Mouse (Mus musculus) kidney, postnatal 10 days (tissue): ENCODE measurements around the gene Gm6096.

Experiments
- DNase-seq: peaks from one replicate; pipeline ENCODE4 v3.0.0; 2021; ENCODE audit warnings: mixed read lengths

Gm6096 gene

DNA sequence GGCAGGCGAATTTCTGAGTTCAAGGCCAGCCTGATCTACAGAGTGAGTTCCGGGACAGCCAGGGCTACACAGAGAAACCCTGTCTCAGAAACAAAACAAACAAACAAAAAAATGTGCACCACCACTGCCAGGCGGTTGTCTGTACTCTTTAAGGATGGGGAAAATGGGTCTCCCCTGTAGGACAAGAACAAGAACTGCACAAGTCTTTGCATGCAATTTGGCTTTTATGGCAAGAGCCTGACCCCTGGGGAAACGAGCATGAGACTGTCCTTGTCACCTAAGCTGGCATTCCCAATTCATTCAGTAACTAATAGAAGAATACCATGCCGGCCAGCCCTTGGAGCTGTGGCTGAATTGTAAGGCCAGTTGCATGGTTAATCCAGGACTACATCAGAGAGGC lies 15.2 kb upstream of the Gm6096 start:
- DNase-seq, result no peak

DNA sequence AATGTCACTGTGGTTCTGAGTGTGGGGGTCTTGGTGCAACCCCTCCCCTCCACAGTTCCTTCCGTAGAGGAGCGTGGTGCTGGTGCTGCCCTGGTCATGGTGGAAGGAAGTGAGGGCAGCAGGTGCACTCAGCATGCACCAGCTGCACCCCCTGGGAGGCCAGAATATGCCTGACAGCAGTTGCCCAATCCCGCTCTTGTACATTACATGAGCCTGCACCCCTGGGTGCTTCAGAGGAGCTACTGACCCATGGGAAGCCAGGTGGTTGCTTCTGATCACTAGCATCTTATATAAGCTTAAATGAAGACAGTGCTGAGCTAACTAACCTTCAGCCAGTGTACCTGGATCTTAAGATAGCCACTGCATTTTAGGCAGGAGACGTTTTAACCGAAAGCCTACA lies 12.8 kb upstream of the Gm6096 start:
- no peak for DNase-seq

DNA sequence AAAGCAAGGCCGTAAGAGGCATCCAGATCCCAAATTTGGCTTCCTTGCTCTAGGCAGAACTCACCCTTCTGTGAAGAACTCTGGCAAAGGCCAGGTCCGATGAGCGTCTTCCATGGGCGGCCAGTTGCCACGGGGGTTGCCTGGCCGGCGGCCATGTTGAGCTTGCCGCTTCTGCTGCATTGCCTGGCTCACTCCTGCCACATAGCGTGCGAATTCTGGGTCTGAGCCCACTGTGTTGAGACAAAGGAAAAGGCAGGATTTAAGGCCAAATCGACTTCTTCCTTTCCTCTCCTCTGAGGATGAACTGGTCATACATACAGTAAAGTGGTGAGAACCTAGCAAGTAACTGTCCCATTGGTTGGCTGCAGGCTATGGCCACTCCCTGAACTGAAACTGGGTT lies 8.7 kb upstream of the Gm6096 start:
- no peak for DNase-seq

DNA sequence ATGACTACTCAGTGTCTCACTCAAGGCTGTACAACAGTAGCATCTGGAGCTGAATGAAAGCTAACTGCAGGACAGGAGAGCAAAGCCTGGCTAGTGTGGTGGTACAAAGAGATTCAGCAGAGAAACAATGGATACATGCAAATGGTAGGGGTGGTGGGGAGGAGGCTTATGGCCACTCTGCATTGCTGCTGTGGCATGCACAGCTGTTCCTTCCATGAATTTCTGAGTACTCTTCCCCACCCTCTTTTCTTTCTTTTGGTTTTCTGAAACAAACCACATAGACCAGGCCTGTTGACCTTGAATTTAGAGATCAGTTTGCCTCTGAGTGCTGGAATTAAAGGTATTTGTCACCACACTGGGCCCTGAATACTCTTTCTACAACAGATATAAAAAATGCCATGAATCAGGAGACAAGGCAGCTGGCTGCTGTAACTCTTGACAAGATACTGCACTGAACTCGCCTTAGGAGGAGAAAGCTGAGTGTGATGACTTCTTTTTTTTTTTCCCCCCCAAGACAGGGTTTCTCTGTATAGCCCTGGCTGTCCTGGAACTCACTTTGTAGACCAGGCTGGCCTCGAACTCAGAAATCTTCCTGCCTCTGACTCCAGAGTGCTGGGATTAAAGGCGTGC lies 3.9 kb upstream of the Gm6096 start:
- no peak for DNase-seq

DNA sequence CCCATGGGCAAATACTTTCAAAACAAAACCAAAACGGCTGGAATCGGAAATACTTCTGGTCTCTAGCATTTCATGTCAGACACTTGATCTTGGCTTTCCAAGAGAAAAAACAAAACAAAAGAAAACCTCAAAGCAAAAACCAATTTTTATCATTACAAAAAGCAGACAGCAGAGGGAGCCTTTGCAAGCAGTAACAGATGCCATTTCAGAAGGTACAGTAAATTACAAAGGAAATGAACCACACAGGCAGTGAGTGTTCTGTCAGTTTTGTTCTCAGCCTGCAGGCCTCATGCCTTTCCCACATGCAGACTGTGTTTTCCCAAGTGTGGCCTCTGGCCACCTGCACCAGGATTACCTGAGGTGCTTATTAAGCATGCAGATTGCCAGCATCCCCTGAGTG lies 1.2 kb downstream of the Gm6096 start:
- no peak for DNase-seq

DNA sequence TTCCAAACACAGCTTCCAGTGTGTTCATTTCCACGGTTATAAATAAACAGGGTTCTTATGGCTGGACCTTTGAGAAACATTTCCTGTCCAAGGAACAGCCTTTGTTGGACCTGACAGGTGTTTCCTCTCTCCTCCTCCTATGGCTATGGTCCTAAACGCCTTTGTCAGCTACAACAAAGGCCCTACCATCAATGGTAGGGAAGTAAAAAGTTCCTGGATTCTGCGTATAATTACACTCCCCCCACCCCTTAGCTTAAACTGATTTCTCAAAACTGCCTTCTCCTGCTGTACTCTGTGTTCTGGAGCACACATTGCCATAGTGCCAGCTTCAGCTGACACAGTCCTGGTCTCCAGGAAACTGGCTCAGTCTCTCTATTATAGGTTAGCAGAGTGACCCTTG lies 4.3 kb downstream of the Gm6096 start:
- no peak for DNase-seq

DNA sequence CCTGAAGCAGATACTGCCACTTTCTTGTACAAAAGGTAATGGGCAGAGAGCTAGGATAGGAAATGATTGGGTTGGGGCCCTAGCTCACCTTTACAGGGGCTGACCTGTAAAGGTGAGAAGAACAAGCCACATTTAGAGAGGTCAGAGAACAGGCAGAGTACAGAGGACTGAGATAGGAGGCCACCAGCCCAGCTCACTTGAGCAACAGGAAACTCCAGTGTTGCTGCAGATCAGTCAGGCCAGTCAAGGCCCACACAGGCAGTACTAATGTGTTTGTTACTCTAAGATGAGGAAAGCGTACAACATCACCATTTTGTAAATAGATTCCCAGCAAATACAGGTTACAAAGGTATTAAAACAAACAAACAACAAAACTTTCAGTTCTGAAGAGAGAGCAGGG lies 5.1 kb downstream of the Gm6096 start:
- no peak for DNase-seq

DNA sequence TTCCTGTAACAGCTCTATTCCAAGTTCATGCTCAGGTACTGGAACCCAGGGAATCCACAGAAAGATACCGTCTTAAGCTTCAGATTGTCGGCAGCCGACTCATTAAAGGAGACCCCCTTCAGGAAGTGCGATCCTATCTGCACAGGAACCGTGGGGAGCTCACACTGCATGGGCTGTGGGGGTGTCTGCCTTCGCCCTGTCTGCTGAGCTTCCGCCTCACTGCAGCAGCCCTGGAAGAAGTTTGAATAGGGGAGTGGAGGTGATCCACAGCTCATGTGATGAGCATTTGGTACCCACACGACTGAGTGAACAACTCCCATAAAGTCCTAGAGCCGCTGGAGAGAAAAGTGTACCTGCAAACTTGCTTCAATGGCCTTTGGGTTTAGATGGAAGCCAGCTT lies 6.4 kb downstream of the Gm6096 start:
- DNase-seq, result no peak

DNA sequence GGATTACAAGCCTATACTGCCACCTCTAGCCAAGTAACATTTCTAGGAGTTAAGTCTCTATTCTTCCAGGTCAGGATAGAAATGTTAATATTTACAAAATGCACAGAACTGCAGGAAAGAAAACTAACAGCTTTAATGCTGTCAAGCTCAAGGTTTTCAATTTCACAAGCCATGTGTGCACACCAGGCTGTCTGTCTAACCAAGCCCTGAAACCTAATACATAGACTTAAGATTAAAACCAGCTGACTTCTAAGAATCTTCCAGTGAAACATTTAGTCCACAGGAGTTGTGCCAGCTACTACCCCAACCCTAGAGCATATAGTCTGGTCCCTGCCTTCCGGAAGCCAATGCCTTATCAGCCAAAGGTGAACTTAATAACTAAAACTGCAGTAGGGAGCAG lies 7.6 kb downstream of the Gm6096 start:
- DNase-seq, result no peak

DNA sequence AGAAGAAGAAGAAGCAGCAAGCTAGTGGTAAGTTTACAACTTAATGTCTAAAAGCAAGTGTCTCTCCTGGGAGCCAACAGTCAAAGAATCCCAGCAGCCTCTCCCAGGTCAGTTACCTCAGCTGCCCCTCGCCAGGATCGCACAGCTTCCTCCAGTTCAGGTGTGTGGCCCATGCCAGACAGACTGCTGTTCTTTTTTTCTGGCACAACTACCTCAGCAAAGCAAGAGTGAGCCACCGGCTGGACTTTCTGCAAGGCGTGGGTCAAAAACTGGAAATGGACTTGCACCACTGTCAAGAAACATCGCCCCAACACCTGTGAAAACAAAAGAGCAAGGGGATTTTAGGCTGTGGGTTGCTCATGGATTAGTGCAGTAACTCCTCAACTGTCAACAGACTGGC lies 12.6 kb downstream of the Gm6096 start:
- no peak for DNase-seq

DNA sequence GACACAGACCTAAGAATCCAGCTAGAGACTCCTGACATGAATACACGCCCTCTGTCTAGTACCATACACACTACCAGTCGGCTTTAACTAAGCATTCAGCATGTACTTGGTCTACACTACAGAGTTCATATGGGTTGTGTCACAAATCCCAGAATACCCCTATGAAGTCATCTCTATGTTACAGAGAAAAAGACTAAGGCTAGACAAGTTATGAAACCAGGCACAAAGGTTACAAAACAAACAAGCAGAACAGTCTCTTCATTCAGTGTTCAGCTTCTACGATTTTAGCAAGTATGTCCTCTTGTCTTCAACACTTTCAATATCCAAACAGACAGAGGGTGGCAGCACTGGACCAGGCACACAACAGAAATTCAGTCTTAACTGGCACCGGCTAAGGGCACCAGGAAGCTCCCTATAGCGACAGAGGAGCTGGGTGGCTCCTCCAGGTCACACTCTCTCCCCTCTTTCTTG lies 15.1 kb downstream of the Gm6096 start:
- peak; percentile 80 for DNase-seq

DNA sequence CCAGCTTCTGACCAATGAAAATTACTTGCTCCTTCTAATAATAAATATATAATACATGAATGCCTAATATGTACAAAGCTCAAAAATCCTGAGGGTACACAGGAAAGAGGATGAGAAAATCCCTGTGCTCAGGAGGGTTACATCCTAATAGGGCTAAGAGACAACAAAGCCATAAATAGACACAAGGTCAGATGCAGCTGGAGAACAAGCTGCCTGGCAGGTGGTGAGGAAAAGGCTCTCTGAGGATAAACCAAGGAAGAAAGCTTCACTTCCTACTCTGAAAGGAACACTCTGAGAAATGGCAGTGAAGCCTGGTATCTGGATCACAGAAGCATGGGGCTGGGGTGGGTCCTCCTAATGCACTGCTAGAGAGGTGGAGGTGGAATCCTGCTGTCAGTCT lies 15.6 kb downstream of the Gm6096 start:
- no peak for DNase-seq

DNA sequence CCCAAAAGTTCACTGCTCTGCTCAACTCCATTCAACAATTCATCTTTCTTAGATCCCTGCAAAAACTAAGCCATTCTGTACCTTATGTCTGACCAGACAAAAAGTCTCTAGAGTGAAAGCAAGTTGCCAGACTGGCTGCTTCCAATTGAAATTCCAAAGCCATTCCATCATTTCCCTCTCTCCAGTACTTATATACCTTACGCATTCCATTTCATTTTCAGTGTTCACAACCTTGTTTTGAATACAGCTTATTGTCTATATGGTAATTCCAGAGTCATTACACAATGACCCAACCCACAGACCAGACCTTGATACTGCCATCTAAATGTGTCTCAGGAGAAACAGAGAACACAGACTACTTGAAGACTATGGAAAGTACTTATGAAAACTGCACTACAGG lies 17.6 kb downstream of the Gm6096 start:
- no peak for DNase-seq

DNA sequence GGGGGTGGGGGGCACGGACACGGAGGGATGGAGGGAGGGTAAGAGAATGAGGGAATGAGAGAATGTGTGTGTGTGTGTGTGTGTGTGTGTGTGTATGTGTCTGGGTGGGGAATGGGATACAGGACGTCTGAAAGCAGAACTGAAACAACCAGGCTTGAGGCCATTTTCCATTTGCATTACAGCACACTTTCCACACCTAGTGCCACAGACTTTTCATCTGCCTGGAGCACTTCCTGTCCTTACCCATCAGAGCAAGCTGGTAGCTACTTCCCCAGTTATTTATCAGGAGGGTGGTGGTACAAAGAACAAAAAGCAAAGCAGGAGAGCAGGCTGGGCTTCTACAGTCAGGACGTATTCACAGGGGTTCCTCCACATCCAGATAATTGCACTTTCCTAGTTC lies 21.6 kb downstream of the Gm6096 start:
- DNase-seq, result no peak

DNA sequence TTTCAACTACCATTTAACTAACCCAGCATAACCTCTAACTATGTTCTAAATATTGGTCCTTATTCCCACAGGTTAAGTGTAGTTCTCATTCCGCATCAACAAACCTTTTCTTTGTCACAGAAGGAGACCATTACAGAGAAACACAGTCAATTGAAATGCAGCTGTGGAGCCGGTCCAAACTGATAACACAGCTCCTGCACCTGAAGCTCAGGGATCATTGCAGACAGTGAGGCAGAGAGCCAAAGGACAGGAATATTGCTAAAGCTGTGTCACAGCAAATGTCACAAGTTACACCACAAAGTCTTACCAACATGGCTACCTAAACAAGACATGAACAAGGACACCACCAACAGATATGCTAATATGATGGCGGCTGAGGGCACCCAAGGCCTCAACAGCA lies 25.2 kb downstream of the Gm6096 start:
- DNase-seq, result no peak

DNA sequence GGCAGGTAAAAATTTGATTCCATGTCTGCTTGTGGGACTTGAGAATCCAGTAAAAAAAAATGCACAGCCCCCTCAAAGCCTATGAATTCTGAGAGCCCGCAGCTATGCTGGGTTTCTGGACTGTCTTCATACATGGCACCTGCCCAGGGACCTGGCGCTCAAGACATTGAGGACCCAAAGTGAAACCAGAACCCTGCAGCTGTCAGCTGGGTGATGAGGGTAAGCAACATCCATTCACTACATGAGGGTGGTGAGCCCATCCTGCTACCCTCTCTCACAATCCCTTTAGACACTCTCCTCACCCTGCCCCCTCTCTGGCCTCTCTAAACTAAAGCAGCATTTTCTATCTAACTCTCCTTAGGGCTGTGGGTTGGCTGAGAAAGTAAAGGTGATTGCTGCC lies 26.8 kb downstream of the Gm6096 start:
- DNase-seq, result no peak

DNA sequence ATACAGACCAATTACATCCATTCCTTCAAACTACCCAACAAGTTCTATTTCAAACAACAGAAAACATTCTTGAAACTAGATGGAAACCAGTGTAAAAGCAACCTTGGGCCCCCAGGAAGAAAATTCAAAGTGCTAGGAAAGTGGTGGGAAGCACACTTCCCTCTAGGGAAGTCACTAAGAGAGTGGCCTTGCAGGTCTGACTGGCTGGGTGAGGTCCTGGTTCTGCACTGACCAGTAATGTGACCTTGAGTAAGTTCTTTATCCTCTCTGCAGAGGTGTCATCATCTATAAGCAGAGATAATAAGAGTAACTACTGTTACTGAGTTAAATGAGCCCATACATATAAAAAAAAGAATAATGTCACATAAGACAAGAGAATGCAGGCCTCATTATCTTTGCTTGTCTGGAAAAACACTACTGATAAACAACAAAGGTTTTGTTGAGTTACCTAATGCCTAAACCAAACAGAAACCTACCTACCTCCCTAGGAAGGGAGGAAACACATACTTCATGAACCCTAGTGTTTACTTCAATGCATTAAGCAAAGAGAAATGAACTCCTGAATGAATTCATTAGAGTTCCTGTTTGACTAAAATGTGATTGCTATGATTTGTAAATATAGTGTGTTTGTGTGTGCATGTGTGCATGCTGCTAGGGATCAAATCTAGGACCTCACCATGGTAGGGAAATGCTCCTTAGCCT lies 39.8 kb downstream of the Gm6096 start:
- DNase-seq, result no peak

DNA sequence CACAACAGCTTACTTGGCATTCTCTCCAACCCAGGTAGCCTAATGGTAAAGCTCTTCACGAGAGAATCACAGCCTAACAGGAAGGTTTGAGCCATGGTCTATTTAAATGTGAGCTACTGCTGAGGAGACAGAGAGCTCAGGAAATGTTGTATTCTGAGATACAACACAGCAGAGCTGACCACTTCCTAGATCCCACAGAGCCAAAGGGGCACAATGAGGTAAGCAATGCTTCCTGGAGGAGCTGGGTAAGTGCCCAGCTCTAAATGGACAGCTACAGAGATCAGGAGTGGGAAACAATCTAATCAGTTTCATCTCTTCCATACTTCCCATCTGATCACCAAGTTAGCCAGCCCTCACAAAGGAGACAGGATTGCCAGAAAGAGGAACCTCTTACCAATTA lies 40.4 kb downstream of the Gm6096 start:
- no peak for DNase-seq

DNA sequence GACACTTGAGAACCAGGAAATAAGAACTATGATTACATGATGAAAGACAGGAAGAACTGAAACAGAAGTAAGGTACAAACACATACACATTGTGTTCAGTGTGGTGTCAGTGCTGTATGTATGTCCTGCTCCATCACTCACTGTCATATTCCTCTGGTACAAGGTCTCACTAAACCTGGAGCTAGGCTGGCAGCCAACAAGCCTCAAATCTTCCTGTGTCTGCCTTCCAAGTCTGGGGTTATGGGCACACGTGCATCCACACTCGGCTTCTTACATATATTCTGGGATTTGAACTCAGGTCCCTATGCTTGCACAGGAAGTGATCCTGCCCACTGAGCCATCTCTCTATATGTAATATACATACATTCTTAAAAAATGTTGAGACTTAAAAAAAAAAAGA lies 41.8 kb downstream of the Gm6096 start:
- no peak for DNase-seq

DNA sequence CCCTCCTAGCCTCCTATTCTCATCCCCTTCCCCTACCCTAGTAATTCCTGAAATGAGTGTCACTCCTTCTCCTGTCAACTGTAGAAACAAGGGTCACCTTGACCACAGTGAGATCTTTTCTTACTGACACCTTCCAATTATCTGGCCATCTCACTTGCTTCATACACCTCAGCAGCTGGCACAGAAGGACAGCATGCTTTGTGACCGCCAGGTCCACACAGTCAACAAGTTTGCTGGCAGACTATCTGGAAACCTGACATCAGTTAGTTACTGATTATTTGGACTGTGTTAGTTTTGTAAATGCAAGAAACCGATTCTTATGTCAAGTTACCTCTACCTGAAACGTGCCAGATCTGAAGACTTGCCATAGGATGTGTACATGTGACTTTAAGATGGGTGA lies 45.3 kb downstream of the Gm6096 start:
- DNase-seq, result no peak

DNA sequence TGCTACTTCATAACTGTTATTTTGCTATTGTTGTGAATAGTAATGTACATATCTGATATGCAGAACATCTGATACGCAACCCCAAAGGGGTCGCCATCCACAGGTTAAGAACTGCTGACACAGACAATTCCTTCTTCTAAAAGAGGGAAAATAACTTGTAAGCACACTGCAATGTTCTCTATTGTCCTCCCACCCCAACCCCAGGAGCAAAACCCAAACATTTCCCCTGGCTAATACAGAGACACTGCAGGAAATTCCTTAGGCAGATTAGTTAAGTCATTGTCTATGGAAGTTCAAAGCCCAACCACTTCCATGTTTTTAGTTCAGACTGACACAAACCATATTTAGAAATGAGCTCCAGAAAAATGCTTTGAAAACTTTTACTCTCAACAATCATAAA lies 48.0 kb downstream of the Gm6096 start:
- no peak for DNase-seq
